Mouse (Mus musculus): ENCODE results near the gene Dennd1b. TPM values are rescaled to one million over a fixed set of nuclear protein-coding genes. Genes with fewer than 3 reads are reported as not detected.

Dennd1b gene
- total and polyA plus RNA-seq, 2 experiments from 2014 or later = 8.9 to 19.8 TPM

GRCm38 (mm10) chr1:139036302-139036701, 73.1 kb downstream of the Dennd1b start:
- WGBS = 100% methylated on average over 1 of the region's 1 CpGs
- Histone ChIP-seq H3K4me3 (ENCODE audit: low read depth, low read length) (no peak overlapping the region), H3K27me3 (ENCODE audit: insufficient read depth, low read length) (no peaks in the 10 kb centered on the region), H3K27ac (ENCODE audit: low read depth, low read length) (no peak overlapping the region), H3K36me3 (ENCODE audit: insufficient read depth, low read length) (no peaks in the 10 kb centered on the region), H3K9me3 (ENCODE audit: low read length) (no peaks in the 10 kb centered on the region), H3K9ac (replicated peaks; ENCODE audit: low read length, poor library complexity, severe bottlenecking) (no peak overlapping the region), H3K4me1 (ENCODE audit: insufficient read depth, low read length) (peaks cover 2% of the 10 kb centered on the region; the same call in 1 of the 2 replicates), H3K4me2 (ENCODE audit: low read depth, low read length, poor library complexity, severe bottlenecking) (no peak overlapping the region)
- TF ChIP-seq CTCF (IDR thresholded peaks at IDR 0.05) = no peak
- DNase-seq (ENCODE audit: low spot score) (no peak), ATAC-seq (ENCODE audit: low FRiP score) (no peak)

GRCm38 (mm10) chr1:139036768-139037507, 73.7 kb downstream of the Dennd1b start:
- Histone ChIP-seq H3K4me3 (ENCODE audit: low read depth, low read length) (no peak overlapping the region), H3K27me3 (ENCODE audit: insufficient read depth, low read length) (no peaks in the 10 kb centered on the region), H3K4me1 (ENCODE audit: insufficient read depth, low read length) (peaks cover 2% of the 10 kb centered on the region; the same call in 1 of the 2 replicates), H3K36me3 (ENCODE audit: insufficient read depth, low read length) (no peaks in the 10 kb centered on the region), H3K4me2 (ENCODE audit: low read depth, low read length, poor library complexity, severe bottlenecking) (no peak overlapping the region), H3K9ac (replicated peaks; ENCODE audit: low read length, poor library complexity, severe bottlenecking) (no peak overlapping the region), H3K9me3 (ENCODE audit: low read length) (no peaks in the 10 kb centered on the region), H3K27ac (ENCODE audit: low read depth, low read length) (no peak overlapping the region)
- WGBS = 57% methylated on average over 7 of the region's 7 CpGs
- ATAC-seq (ENCODE audit: low FRiP score) (no peak), DNase-seq (ENCODE audit: low spot score) (no peak)
- TF ChIP-seq CTCF (IDR thresholded peaks at IDR 0.05) = no peak

GRCm38 (mm10) chr1:139038074-139038473, 74.8 kb downstream of the Dennd1b start:
- no peak for TF ChIP-seq CTCF (IDR thresholded peaks at IDR 0.05)
- Histone ChIP-seq H3K4me2 (ENCODE audit: low read depth, low read length, poor library complexity, severe bottlenecking) (no peak overlapping the region), H3K36me3 (ENCODE audit: insufficient read depth, low read length) (no peaks in the 10 kb centered on the region), H3K9me3 (ENCODE audit: low read length) (no peaks in the 10 kb centered on the region), H3K27me3 (ENCODE audit: insufficient read depth, low read length) (no peaks in the 10 kb centered on the region), H3K4me3 (ENCODE audit: low read depth, low read length) (no peak overlapping the region), H3K4me1 (ENCODE audit: insufficient read depth, low read length) (peaks cover 2% of the 10 kb centered on the region; the same call in 1 of the 2 replicates), H3K27ac (ENCODE audit: low read depth, low read length) (0 out of 2 replicates have a peak overlapping the region, but pooled peaks have one; percentile 6), H3K9ac (replicated peaks; ENCODE audit: low read length, poor library complexity, severe bottlenecking) (no peak overlapping the region)
- ATAC-seq (ENCODE audit: low FRiP score) (peak; percentile 60), DNase-seq (ENCODE audit: low spot score) (no peak)
- WGBS = 23% methylated on average over 4 of the region's 4 CpGs

DNA sequence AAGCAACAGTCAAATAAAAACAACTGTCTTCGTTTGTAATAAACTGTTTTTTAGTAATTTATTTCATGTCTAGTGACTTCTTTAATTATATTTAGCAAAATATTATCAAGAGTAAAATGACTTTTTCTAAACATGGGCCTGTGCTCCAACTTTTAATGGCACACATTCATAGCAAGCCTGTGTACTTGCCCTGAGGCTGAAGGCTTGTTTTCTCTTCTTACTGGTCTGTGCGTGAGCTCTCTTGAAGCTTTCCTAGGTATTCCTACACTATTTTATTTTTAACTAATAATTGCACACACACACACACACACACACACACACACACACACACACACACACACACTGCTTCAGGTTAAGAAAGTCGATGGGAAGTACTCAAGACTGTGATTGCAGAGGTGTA, 75.4 kb downstream of the Dennd1b start:
- Histone ChIP-seq H3K4me2 (ENCODE audit: low read depth, low read length, poor library complexity, severe bottlenecking) (no peak overlapping the region), H3K27me3 (ENCODE audit: insufficient read depth, low read length) (no peaks in the 10 kb centered on the region), H3K27ac (ENCODE audit: low read depth, low read length) (no peak overlapping the region), H3K4me1 (ENCODE audit: insufficient read depth, low read length) (peaks cover 2% of the 10 kb centered on the region; the same call in 1 of the 2 replicates), H3K9ac (replicated peaks; ENCODE audit: low read length, poor library complexity, severe bottlenecking) (no peak overlapping the region), H3K36me3 (ENCODE audit: insufficient read depth, low read length) (no peaks in the 10 kb centered on the region), H3K4me3 (ENCODE audit: low read depth, low read length) (no peak overlapping the region), H3K9me3 (ENCODE audit: low read length) (no peaks in the 10 kb centered on the region)
- no peak for TF ChIP-seq CTCF (IDR thresholded peaks at IDR 0.05)
- no peak for DNase-seq (ENCODE audit: low spot score)
- ATAC-seq (ENCODE audit: low FRiP score) = no peak
- WGBS = 47% methylated on average over 3 of the region's 3 CpGs

GRCm38 (mm10) chr1:139039529-139040230, 76.4 kb downstream of the Dennd1b start:
- H3K4me1 ChIP-seq (ENCODE audit: insufficient read depth, low read length) = peaks cover 2% of the 10 kb centered on the region; the same call in 1 of the 2 replicates
- TF ChIP-seq CTCF (IDR thresholded peaks at IDR 0.05) = no peak
- no peaks in the 10 kb centered on the region for H3K9me3 ChIP-seq (ENCODE audit: low read length)
- H3K27ac ChIP-seq (ENCODE audit: low read depth, low read length) = no peak overlapping the region
- no peaks in the 10 kb centered on the region for H3K36me3 ChIP-seq (ENCODE audit: insufficient read depth, low read length)
- H3K27me3 ChIP-seq (ENCODE audit: insufficient read depth, low read length) = no peaks in the 10 kb centered on the region
- no peak overlapping the region for H3K4me2 ChIP-seq (ENCODE audit: low read depth, low read length, poor library complexity, severe bottlenecking)
- WGBS = 45% methylated on average over 7 of the region's 7 CpGs
- DNase-seq (ENCODE audit: low spot score) = peak; percentile 16
- no peak for ATAC-seq (ENCODE audit: low FRiP score)
- H3K9ac ChIP-seq (replicated peaks; ENCODE audit: low read length, poor library complexity, severe bottlenecking) = no peak overlapping the region
- no peak overlapping the region for H3K4me3 ChIP-seq (ENCODE audit: low read depth, low read length)

DNA sequence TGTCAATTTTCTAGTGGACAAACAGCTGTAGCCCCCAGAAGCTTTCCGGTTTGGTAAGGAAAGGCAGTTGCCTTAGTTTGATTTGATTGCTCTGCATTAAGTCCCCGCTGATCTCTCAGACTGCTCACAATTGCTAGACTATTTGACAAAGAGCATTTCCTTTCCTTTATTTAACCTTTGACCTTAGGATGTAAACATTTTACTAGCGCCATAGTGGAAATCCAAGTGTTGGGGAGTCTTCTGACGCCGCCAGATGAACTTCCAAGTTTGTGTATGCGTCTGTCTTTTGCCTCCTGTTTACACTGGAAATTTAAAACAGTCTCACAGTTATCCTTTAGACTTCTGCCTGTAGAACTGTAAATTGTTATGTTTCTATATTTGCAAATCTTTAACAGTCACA, 85.8 kb downstream of the Dennd1b start:
- Histone ChIP-seq H3K27ac (ENCODE audit: low read depth, low read length) (no peak overlapping the region), H3K4me1 (ENCODE audit: insufficient read depth, low read length) (no peaks in the 10 kb centered on the region), H3K9ac (replicated peaks; ENCODE audit: low read length, poor library complexity, severe bottlenecking) (no peak overlapping the region), H3K36me3 (ENCODE audit: insufficient read depth, low read length) (no peaks in the 10 kb centered on the region), H3K9me3 (ENCODE audit: low read length) (no peaks in the 10 kb centered on the region), H3K4me2 (ENCODE audit: low read depth, low read length, poor library complexity, severe bottlenecking) (no peak overlapping the region), H3K4me3 (ENCODE audit: low read depth, low read length) (no peak overlapping the region), H3K27me3 (ENCODE audit: insufficient read depth, low read length) (no peaks in the 10 kb centered on the region)
- ATAC-seq (ENCODE audit: low FRiP score) (no peak), DNase-seq (ENCODE audit: low spot score) (no peak)
- 53% methylated on average over 6 of the region's 6 CpGs for WGBS
- no peak for TF ChIP-seq CTCF (IDR thresholded peaks at IDR 0.05)

Measured in midbrain, postnatal 0 days (tissue).